Mouse (Mus musculus): Measurements from ENCODE around the gene Hebp1. TPM values are rescaled to one million over a fixed set of nuclear protein-coding genes. Genes with fewer than 3 reads are reported as not detected.

The Hebp1 gene
- total RNA-seq, 2 experiments from 2014 or later, result 38.5 to 41.6 TPM

GRCm38 (mm10) chr6:135138746-135139145, 59.1 kb downstream of the Hebp1 start:
- intact Hi-C loops (cut with DNase I), result no loop called here
- DNase-seq (ENCODE audit: low spot score in 2 of 2), result no peak

- DNase-seq (ENCODE audit: low spot score in 2 of 2), result no peak
- intact Hi-C loops (cut with DNase I), result no loop called here
Measured at GRCm38 (mm10) chr6:135138207-135138606, 59.6 kb downstream of the Hebp1 start.

DNA sequence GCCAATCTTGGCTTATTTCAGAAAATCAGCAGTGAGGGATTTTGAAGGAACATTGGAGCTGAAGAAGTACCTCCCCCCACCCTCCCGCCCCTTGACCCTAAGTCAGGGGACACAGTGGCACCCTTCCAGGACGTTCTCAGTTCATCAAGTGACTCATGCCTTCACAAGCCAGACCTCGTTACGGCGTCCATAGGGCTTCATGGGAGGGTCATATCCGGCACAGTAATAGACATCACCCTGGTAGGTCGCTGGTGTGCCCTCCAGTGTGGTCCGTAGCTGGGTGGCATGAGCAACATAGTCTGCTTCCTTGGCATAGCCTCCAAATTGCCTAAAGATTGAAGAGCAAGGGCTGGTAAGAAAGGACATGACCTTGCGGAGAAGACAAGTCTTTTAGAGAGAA, 60.1 kb downstream of the Hebp1 start:
- intact Hi-C loops (cut with DNase I), result no loop called here
- no peak for DNase-seq (ENCODE audit: low spot score in 2 of 2)

- intact Hi-C loops (cut with DNase I), result no loop called here
- DNase-seq (ENCODE audit: low spot score in 2 of 2), result no peak
Measured at GRCm38 (mm10) chr6:135136439-135137161, 61.2 kb downstream of the Hebp1 start.

DNA sequence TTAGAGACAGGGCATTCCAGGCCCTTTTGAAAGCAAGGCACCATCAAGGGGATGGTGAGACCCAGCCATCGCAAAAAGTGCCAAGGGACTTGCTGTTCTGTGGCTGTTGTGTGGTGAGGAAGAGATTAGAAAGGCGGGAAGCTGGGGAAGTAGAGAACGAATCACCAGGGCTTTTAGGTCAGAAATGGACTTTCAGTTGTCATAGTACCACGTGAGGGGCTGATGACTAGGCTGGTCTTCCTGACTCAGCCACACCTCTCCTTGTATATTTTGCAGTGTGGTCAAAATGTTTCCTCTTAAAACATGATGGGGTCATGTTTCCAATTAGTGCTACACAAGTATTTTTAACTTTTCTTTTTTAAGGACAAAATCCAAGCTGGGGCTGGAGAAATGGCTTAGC, 62.1 kb downstream of the Hebp1 start:
- no peak for DNase-seq (ENCODE audit: low spot score in 2 of 2)
- intact Hi-C loops (cut with DNase I), result no loop called here

- intact Hi-C loops (cut with DNase I), result no loop called here
- DNase-seq (ENCODE audit: low spot score in 2 of 2), result peak in 1 of 2 experiments; percentile 43
Measured at GRCm38 (mm10) chr6:135133486-135133885, 64.3 kb downstream of the Hebp1 start.

DNA sequence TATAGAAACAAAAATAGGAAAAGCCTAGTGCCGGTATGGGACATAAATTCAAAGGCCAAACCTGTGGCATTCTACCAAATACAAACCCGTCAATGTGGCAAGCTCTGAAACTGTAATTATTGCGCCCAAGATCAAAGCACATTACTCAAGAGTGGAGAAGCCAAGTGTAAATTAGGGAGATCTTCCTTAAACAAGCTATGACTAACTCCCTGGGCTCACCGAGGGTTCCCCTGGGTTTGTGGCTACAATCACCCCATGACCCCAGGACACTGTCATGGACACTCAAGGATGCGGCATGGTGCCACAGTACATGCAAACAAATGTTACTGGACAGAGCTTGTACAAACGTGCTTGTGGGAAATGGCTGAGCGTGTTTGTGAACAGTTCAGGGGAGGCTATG, 64.7 kb downstream of the Hebp1 start:
- intact Hi-C loops (cut with DNase I), result no loop called here
- no peak for DNase-seq (ENCODE audit: low spot score in 2 of 2)

DNA sequence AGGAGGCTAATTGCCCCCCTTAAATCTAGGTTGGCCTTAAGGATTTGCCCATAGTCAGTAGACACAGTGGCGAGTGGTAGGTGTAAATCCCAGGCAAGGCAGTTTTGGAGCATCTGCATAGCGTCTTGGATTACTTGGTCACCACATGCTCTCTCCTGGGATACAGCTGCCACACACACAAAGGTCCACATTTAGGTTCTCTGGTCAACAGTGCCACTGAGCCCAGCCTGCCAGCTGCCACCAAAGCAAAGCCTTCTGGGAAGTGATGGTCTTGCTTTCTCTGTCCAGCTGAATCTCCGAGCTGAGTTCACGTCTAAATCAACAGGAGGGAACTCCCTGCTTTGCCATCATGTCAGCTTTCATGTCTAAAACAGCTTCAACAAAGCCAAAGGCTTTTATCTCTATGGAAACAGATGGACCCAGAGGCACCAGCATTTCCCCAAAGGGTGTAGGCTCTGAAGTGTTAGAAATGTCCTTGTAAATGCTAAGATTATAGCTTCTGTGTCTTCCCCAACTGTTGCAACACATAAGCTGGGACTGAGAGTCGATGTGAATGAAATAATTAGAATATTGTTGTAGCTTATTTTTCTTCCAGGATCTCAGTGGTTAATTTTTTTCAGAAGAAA, 73.0 kb downstream of the Hebp1 start:
- no peak for DNase-seq (ENCODE audit: low spot score in 2 of 2)
- intact Hi-C loops (cut with DNase I), result no loop called here

GRCm38 (mm10) chr6:135118183-135118582, 79.6 kb downstream of the Hebp1 start, which contains the start of gene Gprc5d:
TSS of gene Gprc5d (minus strand) at chr6:135118283.
- intact Hi-C loops (cut with DNase I), result no loop called here
- DNase-seq (ENCODE audit: low spot score in 2 of 2), result no peak

GRCm38 (mm10) chr6:135116479-135116878, 81.3 kb downstream of the Hebp1 start:
- intact Hi-C loops (cut with DNase I), result no loop called here
- DNase-seq (ENCODE audit: low spot score in 2 of 2), result no peak

- intact Hi-C loops (cut with DNase I), result no loop called here
- no peak for DNase-seq (ENCODE audit: low spot score in 2 of 2)
Measured at GRCm38 (mm10) chr6:135113114-135113436, 84.7 kb downstream of the Hebp1 start.

DNA sequence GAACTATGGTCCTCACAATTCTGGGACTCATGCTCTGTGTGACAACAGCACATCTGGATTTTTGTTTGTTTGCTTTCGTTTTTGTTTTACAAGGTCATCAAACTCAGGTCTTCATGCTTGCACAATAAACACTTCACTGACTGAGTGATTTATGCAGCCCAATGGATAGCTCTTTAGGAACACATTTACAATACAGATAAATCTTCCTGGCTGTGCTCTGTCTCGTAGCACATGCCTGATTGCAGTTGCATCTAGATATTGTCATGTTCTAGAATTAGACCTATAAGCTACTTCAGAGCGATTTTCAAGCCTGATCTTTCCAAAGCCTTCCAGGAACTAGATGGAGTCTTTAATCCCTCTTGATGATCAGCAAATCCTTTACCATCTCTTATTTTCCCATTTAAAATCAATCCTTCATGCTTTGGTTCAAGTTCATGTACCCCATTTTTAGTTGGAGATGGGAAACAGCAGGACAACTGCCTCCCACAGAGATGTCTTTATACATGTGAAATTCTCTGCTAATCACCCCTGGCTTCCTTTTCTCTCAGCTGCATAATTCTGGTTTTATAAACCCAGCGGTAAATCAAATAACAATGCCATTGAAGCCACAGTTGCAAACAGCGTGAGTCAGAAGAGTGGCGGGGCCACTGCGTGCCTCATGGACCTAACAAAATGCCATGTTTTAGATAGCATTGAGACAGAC, 85.3 kb downstream of the Hebp1 start:
- DNase-seq (ENCODE audit: low spot score in 2 of 2), result no peak
- intact Hi-C loops (cut with DNase I), result no loop called here

GRCm38 (mm10) chr6:135107014-135107413, 90.8 kb downstream of the Hebp1 start:
- DNase-seq (ENCODE audit: low spot score in 2 of 2), result no peak
- intact Hi-C loops (cut with DNase I), result no loop called here

DNA sequence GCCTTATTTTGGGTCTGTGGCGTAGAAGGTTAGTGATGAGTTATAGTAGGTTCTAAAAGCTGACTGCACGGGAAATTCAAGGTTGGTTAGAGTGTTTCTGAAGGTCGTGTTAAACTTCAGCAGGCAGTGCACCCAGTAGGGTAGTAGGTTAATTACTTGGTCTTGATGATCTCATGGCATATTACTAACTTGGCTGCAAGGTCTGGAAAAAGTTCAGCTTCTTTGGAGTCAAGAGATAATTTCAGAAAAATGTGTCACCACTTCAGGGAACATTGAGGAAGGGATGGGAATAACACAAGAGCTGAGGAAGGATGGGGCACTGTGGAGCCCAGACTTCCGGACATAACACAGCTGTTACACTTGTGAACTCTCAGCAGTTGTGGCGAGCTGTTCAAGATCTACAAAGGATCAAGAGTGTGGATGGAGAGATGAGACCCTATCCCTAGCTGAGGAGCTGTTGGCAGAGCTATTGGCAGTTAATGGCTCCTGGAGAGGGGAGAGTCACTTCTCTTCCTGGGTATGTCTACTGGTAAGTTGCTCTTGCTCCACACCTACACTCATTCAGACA, 95.0 kb downstream of the Hebp1 start:
- DNase-seq (ENCODE audit: low spot score in 2 of 2), result no peak
- intact Hi-C loops (cut with DNase I), result no loop called here

GRCm38 (mm10) chr6:135100787-135101472, 96.9 kb downstream of the Hebp1 start:
- intact Hi-C loops (cut with DNase I), result no loop called here
- no peak for DNase-seq (ENCODE audit: low spot score in 2 of 2)

DNA sequence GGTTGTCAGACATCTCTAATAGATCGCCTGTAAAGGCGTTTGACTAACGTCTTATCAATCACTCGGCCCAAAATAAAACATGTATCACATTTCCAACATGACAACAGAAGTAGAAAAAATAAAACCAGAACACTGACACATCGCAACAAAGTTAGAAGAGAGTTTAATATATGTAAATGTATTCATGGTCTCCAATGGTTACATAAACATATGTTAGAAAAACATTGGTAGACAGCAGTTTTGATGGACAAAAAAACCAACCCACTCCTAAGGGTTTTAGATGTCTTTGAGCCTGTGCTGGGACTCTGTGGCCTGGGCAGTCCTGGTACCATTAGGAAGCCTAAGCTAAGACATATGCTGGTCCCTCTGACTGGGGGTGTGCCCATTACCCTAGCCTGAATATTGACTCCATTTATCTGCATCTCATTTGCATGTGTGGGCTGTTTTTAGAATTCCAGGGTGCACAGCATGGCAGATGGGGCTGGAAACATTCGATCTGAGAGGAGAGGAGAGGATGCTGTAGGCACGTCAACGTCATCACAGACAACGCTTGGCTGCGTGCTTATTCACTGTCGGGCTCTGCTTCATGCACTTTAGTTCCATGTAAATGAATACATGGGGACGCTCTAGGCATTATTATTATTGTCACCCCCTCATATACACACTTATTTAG, 104.9 kb downstream of the Hebp1 start:
- DNase-seq (ENCODE audit: low spot score in 2 of 2), result peak; percentile 56 to 66
- intact Hi-C loops (cut with DNase I), result no loop called here

DNA sequence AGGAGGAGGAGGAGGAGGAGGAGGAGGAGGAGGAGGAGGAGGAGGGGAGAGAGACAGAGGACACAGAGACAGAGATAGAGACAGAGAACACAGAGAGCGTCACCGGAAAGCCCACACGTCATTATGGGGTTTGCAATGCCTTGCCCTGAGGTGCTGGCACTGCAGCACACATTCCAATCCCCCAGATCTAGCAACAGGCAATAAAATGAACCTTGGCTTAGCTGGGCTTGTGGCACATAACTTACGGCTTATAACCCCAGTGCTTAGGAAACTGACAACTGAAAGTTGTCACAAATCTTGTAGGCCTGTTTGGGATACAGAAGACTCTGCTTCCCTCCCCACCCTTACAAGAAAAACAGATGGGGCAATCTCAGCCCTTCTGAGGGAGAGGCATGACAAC, 107.2 kb downstream of the Hebp1 start:
- intact Hi-C loops (cut with DNase I), result no loop called here
- no peak for DNase-seq (ENCODE audit: low spot score in 2 of 2)

DNA sequence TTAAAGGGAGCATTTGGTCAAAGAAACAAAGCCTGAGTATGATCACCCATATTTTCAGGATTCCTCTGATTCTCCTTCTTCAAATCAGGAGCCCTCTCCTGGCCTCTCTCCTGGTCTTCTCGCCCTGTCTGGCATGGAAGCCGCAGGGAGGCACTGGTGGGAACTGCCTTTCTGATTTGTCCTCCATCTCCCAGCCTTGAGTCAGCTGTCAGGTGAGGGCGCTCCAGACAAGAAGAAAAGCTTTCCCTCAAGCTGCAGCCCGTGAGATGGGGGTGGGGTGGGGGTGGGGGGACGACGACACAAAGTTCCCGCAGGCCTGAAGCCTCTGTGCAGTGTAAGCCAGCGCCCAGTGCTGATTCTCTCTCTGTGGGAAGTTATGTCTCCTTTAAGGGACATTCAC, 108.0 kb downstream of the Hebp1 start:
- intact Hi-C loops (cut with DNase I), result loop anchor here (5.0 to 10.0 kb wide), 2 partner anchors 155 to 283 kb away; no protein-coding TSS in a partner anchor

More for the DNA sequence above, 108.0 kb downstream of the Hebp1 start:
- peak; percentile 59 to 63 for DNase-seq (ENCODE audit: low spot score in 2 of 2)

Measured in left cerebral cortex, postnatal 14 days (tissue).